Mouse (Mus musculus): ENCODE measurements at regions not wholly inside any gene's neighbourhood (a gene's known extent, or its start where the extent isn't known, plus 50 kb on each side); places are given as distances from the start of the nearest gene placed in this dataset.
A peak's percentile ranks its signal among the peaks of the same experiment; 100 is the strongest.

DNA sequence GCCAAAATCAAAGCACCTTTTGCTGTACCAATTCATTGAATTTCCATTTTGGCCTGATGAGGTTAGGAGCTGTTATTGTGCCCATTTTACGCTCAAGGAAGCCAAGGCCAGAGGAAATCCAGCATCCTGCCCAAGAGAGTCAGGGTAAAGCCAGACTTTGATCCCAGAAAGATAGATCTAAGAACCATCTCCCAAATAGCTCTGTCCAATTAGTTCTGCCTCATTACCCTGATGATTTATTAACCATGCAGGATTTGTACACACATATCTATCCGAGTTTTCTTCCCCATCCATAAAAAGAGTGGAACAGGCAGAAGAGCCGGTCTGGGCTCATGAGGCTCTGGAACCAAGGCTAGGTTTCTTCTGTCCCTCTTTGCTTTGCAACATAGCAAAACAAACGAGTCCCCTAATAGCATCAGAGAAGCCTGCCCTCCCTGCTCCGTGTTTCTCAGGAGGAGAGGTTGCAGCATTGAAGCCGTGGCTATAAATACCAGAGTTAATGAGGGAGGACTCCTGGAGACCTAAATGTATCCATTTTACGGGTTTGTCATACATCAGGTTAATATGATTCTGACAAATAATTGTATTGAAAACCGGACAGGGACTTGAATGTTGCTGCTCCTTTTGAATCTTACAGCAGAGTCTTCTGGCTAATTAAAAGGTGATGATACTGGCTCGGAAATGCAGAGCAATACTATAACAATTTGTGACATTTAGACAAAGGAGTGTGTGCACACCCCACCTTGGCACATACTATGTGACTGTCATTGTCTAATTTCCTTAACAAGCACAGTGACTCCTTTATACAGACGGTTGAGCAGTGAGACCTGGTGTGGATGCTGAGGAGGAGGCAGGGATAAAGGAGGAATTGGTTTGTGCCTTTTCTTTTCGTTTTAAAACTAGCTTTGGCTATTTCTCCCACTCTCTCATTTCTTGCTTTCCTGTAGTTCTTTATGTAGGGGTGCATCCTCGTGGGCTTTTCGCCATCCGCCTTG, 185.0 kb downstream of the Cd47 start:
- no peak overlapping the region for H3K4me3 ChIP-seq (replicated peaks)
- WGBS = 49% methylated on average over 14 of the region's 14 CpGs
- H3K4me1 ChIP-seq (replicated peaks) = no peaks in the 10 kb centered on the region
- H3K9ac ChIP-seq = no peak overlapping the region
- H3K36me3 ChIP-seq = no peaks in the 10 kb centered on the region
- H3K27ac ChIP-seq = no peak overlapping the region
- no peak for ATAC-seq
- no peaks in the 10 kb centered on the region for H3K27me3 ChIP-seq (replicated peaks)
- no peaks in the 10 kb centered on the region for H3K9me3 ChIP-seq
- no peak overlapping the region for H3K4me2 ChIP-seq (replicated peaks)

DNA sequence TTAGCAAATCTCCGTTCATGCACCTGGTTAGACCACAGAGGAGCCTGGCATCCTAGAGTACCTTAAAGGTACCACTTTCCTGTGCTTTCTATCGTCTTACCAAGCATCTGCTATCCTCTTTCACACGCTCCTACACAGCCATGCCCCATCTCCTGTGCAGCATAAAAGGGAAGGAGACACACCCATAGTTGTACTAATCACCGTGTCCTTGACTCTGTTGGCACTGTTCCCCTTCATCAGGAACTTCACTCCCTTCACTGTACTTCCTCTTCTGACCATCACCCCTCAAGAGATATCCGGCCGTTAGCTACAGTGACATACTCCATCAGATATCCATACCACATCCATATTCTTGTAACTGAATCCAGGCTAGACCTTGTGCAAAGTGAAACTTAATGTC, 186.6 kb downstream of the Cd47 start:
- Histone ChIP-seq H3K27ac (no peak overlapping the region), H3K4me1 (replicated peaks) (no peaks in the 10 kb centered on the region), H3K9ac (no peak overlapping the region), H3K4me2 (replicated peaks) (no peak overlapping the region), H3K36me3 (no peaks in the 10 kb centered on the region), H3K27me3 (replicated peaks) (no peaks in the 10 kb centered on the region), H3K9me3 (no peaks in the 10 kb centered on the region), H3K4me3 (replicated peaks) (no peak overlapping the region)
- peak; percentile 73 for ATAC-seq
- WGBS = 64% methylated on average over 6 of the region's 6 CpGs

GRCm38 (mm10) chr16:49995822-49996221, 195.5 kb downstream of the Cd47 start:
- no peak overlapping the region for H3K4me3 ChIP-seq (replicated peaks)
- 43% methylated on average over 3 of the region's 3 CpGs for WGBS
- H3K27ac ChIP-seq = no peak overlapping the region
- no peak overlapping the region for H3K9ac ChIP-seq
- ATAC-seq = no peak
- H3K4me1 ChIP-seq (replicated peaks) = no peaks in the 10 kb centered on the region
- H3K36me3 ChIP-seq = no peaks in the 10 kb centered on the region
- no peaks in the 10 kb centered on the region for H3K27me3 ChIP-seq (replicated peaks)
- no peak overlapping the region for H3K4me2 ChIP-seq (replicated peaks)
- no peaks in the 10 kb centered on the region for H3K9me3 ChIP-seq

GRCm38 (mm10) chr16:49996593-49996992, 196.3 kb downstream of the Cd47 start:
- no peaks in the 10 kb centered on the region for H3K27me3 ChIP-seq (replicated peaks)
- H3K36me3 ChIP-seq = no peaks in the 10 kb centered on the region
- no peak overlapping the region for H3K9ac ChIP-seq
- no peak overlapping the region for H3K27ac ChIP-seq
- H3K4me2 ChIP-seq (replicated peaks) = no peak overlapping the region
- no peaks in the 10 kb centered on the region for H3K9me3 ChIP-seq
- peak; percentile 49; the same call in 1 of the 2 replicates for ATAC-seq
- WGBS = 54% methylated on average over 5 of the region's 5 CpGs
- H3K4me1 ChIP-seq (replicated peaks) = no peaks in the 10 kb centered on the region
- no peak overlapping the region for H3K4me3 ChIP-seq (replicated peaks)

- Histone ChIP-seq H3K27ac (no peak overlapping the region), H3K4me3 (replicated peaks) (no peak overlapping the region), H3K27me3 (replicated peaks) (no peaks in the 10 kb centered on the region), H3K9ac (no peak overlapping the region), H3K4me2 (replicated peaks) (no peak overlapping the region), H3K36me3 (no peaks in the 10 kb centered on the region), H3K4me1 (replicated peaks) (no peaks in the 10 kb centered on the region), H3K9me3 (no peaks in the 10 kb centered on the region)
- 92% methylated on average over 7 of the region's 7 CpGs for WGBS
- 0 out of 2 replicates have a peak, but pooled peaks have one; percentile 41 for ATAC-seq
Observed at GRCm38 (mm10) chr16:49997040-49997439, 196.7 kb downstream of the Cd47 start.

- Histone ChIP-seq H3K9ac (no peak overlapping the region), H3K27me3 (replicated peaks) (no peaks in the 10 kb centered on the region), H3K36me3 (no peaks in the 10 kb centered on the region), H3K4me1 (replicated peaks) (no peaks in the 10 kb centered on the region), H3K27ac (no peak overlapping the region), H3K4me3 (replicated peaks) (no peak overlapping the region), H3K9me3 (no peaks in the 10 kb centered on the region), H3K4me2 (replicated peaks) (no peak overlapping the region)
- 66% methylated on average over 4 of the region's 4 CpGs for WGBS
- no peak for ATAC-seq
Observed at GRCm38 (mm10) chr16:50000805-50001204, 200.5 kb downstream of the Cd47 start.

DNA sequence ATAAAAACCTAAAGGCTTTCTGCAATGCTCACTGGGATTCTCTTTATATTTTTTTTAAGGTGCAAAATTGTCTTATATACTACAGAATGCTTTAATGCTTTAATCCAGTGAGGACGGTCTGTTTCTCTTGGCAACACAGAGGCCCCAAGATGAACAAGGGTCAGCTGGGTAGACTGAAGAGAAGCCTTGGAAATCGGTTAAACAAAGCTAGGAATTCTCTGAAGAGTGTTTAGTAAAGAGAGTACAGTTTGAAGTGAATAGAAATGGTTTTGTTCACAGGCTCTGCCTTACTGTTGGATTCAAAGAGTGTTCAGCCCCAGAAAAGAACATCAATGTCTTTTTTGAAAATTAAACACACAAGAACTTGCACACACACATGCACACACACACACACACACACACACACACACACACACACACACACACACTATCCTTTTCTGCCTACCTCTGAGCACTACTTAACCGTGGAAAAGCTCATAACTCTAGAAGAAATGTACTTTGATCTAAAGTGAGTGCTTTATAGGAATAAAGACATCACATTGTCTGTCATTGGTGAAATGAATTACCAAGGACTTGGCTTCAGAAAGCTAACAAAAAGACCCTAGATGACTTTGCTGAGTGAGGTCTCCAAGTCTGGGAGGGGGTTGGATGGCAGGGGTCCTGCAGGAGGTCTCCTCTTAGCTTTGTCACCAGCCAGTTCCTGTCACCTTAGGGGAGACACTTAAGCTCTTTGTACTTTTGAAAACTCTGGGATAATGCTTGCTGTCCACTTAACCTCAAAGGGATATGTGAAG, 201.5 kb downstream of the Cd47 start:
- no peaks in the 10 kb centered on the region for H3K4me1 ChIP-seq (replicated peaks)
- ATAC-seq = no peak
- H3K4me2 ChIP-seq (replicated peaks) = no peak overlapping the region
- no peak overlapping the region for H3K9ac ChIP-seq
- no peak overlapping the region for H3K4me3 ChIP-seq (replicated peaks)
- no peaks in the 10 kb centered on the region for H3K9me3 ChIP-seq
- H3K27ac ChIP-seq = no peak overlapping the region
- no peaks in the 10 kb centered on the region for H3K36me3 ChIP-seq
- WGBS = 53% methylated on average over 3 of the region's 3 CpGs
- no peaks in the 10 kb centered on the region for H3K27me3 ChIP-seq (replicated peaks)

DNA sequence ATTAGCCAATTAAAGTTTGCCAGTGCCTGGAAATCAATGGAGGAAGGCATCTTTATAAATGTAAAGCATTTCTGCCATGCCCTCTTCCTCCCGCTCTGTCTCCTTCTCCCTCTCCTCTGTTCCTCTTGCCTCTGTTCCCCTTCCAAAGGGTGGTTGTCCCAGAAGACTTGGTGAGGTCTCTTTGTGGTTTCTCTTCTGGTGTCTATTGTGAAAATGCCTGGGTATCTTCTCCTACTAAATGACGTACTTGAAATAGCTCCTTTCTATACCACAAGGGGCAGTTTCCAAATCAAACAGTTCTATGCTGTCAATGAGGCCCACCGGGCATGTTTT, 202.1 kb downstream of the Cd47 start:
- Histone ChIP-seq H3K4me2 (replicated peaks) (no peak overlapping the region), H3K4me1 (replicated peaks) (no peaks in the 10 kb centered on the region), H3K27ac (no peak overlapping the region), H3K36me3 (no peaks in the 10 kb centered on the region), H3K9me3 (no peaks in the 10 kb centered on the region), H3K4me3 (replicated peaks) (no peak overlapping the region), H3K9ac (no peak overlapping the region), H3K27me3 (replicated peaks) (no peaks in the 10 kb centered on the region)
- WGBS = 90% methylated on average over 3 of the region's 3 CpGs
- no peak for ATAC-seq

GRCm38 (mm10) chr16:50009046-50009445, 208.7 kb downstream of the Cd47 start:
- Histone ChIP-seq H3K27me3 (replicated peaks) (no peaks in the 10 kb centered on the region), H3K9me3 (no peaks in the 10 kb centered on the region), H3K27ac (no peak overlapping the region), H3K4me2 (replicated peaks) (no peak overlapping the region), H3K36me3 (no peaks in the 10 kb centered on the region), H3K4me1 (replicated peaks) (no peaks in the 10 kb centered on the region), H3K4me3 (replicated peaks) (no peak overlapping the region), H3K9ac (no peak overlapping the region)
- WGBS = 90% methylated on average over 3 of the region's 3 CpGs
- no peak for ATAC-seq

DNA sequence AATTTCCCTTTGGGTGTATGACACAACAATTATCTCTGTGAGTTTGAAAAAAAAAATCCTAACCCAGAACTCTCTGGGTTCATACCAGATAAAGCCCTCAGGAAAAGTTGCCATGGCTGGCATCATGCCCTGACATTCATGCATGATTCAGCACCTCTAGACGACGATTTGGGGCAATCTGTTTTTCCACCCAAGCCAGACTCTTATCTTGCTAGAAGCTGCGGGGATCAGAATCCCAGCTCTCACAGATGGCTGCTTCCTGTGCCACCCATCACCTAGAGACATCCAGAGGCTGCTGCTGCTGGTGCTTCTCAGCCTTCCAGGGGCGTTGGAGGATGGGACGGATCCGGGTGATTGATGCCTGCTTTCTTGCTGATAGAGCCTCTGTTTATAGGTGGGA, 209.2 kb downstream of the Cd47 start:
- Histone ChIP-seq H3K4me3 (replicated peaks) (no peak overlapping the region), H3K36me3 (no peaks in the 10 kb centered on the region), H3K4me1 (replicated peaks) (no peaks in the 10 kb centered on the region), H3K27ac (no peak overlapping the region), H3K9me3 (no peaks in the 10 kb centered on the region), H3K9ac (no peak overlapping the region), H3K27me3 (replicated peaks) (no peaks in the 10 kb centered on the region), H3K4me2 (replicated peaks) (no peak overlapping the region)
- ATAC-seq = no peak
- WGBS = 21% methylated on average over 6 of the region's 6 CpGs

DNA sequence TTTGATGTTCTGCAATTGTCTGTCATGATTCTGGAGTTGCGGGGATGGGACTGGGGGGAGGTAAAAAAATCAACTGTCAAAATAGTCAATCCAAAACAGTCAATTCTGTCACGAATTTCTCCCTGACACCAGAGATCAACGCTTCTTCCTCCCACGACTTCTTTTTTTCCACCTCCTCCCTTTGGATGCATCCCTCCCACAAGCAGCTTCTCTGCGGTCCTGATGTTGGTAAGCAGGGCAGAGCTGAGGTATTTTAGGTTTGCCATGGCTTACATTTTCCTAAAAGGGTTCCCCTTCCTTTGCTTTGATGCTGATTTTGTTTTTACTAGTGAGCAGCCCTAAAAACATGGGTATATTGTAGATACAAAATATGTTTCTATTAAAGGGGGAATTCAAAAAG, 209.7 kb downstream of the Cd47 start:
- H3K36me3 ChIP-seq = no peaks in the 10 kb centered on the region
- no peak overlapping the region for H3K9ac ChIP-seq
- H3K27me3 ChIP-seq (replicated peaks) = no peaks in the 10 kb centered on the region
- H3K4me1 ChIP-seq (replicated peaks) = no peaks in the 10 kb centered on the region
- 45% methylated on average over 5 of the region's 5 CpGs for WGBS
- H3K4me3 ChIP-seq (replicated peaks) = no peak overlapping the region
- H3K9me3 ChIP-seq = no peaks in the 10 kb centered on the region
- H3K27ac ChIP-seq = no peak overlapping the region
- H3K4me2 ChIP-seq (replicated peaks) = no peak overlapping the region
- ATAC-seq = no peak

GRCm38 (mm10) chr16:50010532-50010971, 210.2 kb downstream of the Cd47 start:
- no peak overlapping the region for H3K27ac ChIP-seq
- no peaks in the 10 kb centered on the region for H3K9me3 ChIP-seq
- no peak overlapping the region for H3K4me3 ChIP-seq (replicated peaks)
- 55% methylated on average over 6 of the region's 6 CpGs for WGBS
- H3K4me2 ChIP-seq (replicated peaks) = no peak overlapping the region
- no peaks in the 10 kb centered on the region for H3K27me3 ChIP-seq (replicated peaks)
- no peak overlapping the region for H3K9ac ChIP-seq
- no peaks in the 10 kb centered on the region for H3K4me1 ChIP-seq (replicated peaks)
- ATAC-seq = no peak
- no peaks in the 10 kb centered on the region for H3K36me3 ChIP-seq

Data from intestine, embryonic 15.5 days (tissue).